ENCODE assay signal across 8 mouse cellular contexts in genomic region chr4:109394314-109395074, GRCm38 (mm10). TPM values are rescaled to one million over a fixed set of nuclear protein-coding genes. Genes with fewer than 3 reads are reported as not detected.
DNase-seq lines count a peak whose midpoint lies in the region; ATAC-seq and TF ChIP-seq lines count a peak whose summit lies in the region.

No protein-coding gene starts in this region.

- no peaks in the 10 kb centered on the region for H3K27me3 ChIP-seq in liver, embryonic 11.5 days (replicated peaks; ENCODE audit: control insufficient read depth, insufficient read depth, low read length)
- H3K27me3 ChIP-seq in intestine, postnatal 0 days (replicated peaks; ENCODE audit: control insufficient read depth, insufficient read depth, low read length) = no peaks in the 10 kb centered on the region
- no peaks in the 10 kb centered on the region for H3K27me3 ChIP-seq in neural tube, embryonic 13.5 days

- no peak for DNase-seq in liver, embryonic 11.5 days (ENCODE audit: low spot score)
- no peak for DNase-seq in liver
- no peak for DNase-seq in adrenal gland, postnatal 4 days (ENCODE audit: low spot score in 2 of 2)
- no peak for DNase-seq in gastrocnemius, adult 8-10 months (ENCODE audit: low spot score in 2 of 2)
- no peak for DNase-seq in testis, postnatal 14 days (ENCODE audit: low spot score)

- peak; percentile 34; the same call in 1 of the 2 replicates for ATAC-seq in liver, embryonic 11.5 days (replicated peaks; ENCODE audit: low FRiP score)
- ATAC-seq in erythroblast, adult 5-6 weeks (replicated peaks; ENCODE audit: low FRiP score, poor library complexity, severe bottlenecking) = peak; percentile 28
- ATAC-seq in intestine, postnatal 0 days = peak; percentile 19; the same call in 1 of the 2 replicates
- peak; percentile 54; the same call in 1 of the 2 replicates for ATAC-seq in neural tube, embryonic 13.5 days (ENCODE audit: low read depth)

- H3K9me3 ChIP-seq in liver, embryonic 11.5 days (ENCODE audit: control insufficient read depth, low read length) = no peaks in the 10 kb centered on the region
- no peaks in the 10 kb centered on the region for H3K9me3 ChIP-seq in intestine, postnatal 0 days (ENCODE audit: control insufficient read depth)
- H3K9me3 ChIP-seq in neural tube, embryonic 13.5 days = no peaks in the 10 kb centered on the region

- no peaks in the 10 kb centered on the region for H3K36me3 ChIP-seq in liver, embryonic 11.5 days (ENCODE audit: control insufficient read depth, insufficient read depth, low read length)
- no peaks in the 10 kb centered on the region for H3K36me3 ChIP-seq in intestine, postnatal 0 days (ENCODE audit: control insufficient read depth, insufficient read depth)
- 0 out of 2 replicates have a peak, but pooled peaks cover 3% of the 10 kb centered on the region for H3K36me3 ChIP-seq in neural tube, embryonic 13.5 days

- TF ChIP-seq CTCF in intestine, postnatal 0 days (IDR thresholded peaks at IDR 0.05; ENCODE audit: low read depth) = no peak

- WGBS in liver, embryonic 11.5 days = 29% methylated on average over 13 of the region's 13 CpGs
- WGBS in intestine, postnatal 0 days = 29% methylated on average over 13 of the region's 13 CpGs
- WGBS in neural tube, embryonic 13.5 days = 30% methylated on average over 13 of the region's 13 CpGs

- H3K27ac ChIP-seq in liver, embryonic 11.5 days (ENCODE audit: low read depth, low read length) = no peak overlapping the region
- H3K27ac ChIP-seq in intestine, postnatal 0 days (ENCODE audit: low read depth, low read length) = no peak overlapping the region
- H3K27ac ChIP-seq in neural tube, embryonic 13.5 days (replicated peaks) = no peak overlapping the region

- no peak overlapping the region for H3K4me3 ChIP-seq in liver, embryonic 11.5 days (ENCODE audit: low read depth, low read length)
- peak overlapping the region; percentile 18 for H3K4me3 ChIP-seq in intestine, postnatal 0 days (ENCODE audit: low read depth, low read length)
- H3K4me3 ChIP-seq in neural tube, embryonic 13.5 days = no peak overlapping the region

- H3K4me2 ChIP-seq in liver, embryonic 11.5 days = peak overlapping the region; percentile 42
- peak overlapping the region; percentile 61 for H3K4me2 ChIP-seq in intestine, postnatal 0 days (replicated peaks; ENCODE audit: low read depth)
- H3K4me2 ChIP-seq in neural tube, embryonic 13.5 days = peak overlapping the region; percentile 35

- H3K9ac ChIP-seq in liver, embryonic 11.5 days (ENCODE audit: low read depth, low read length) = no peak overlapping the region
- H3K9ac ChIP-seq in intestine, postnatal 0 days (ENCODE audit: low read depth, low read length) = no peak overlapping the region
- 0 out of 2 replicates have a peak overlapping the region, but pooled peaks have one; percentile 43 for H3K9ac ChIP-seq in neural tube, embryonic 13.5 days

- peaks cover 15% of the 10 kb centered on the region for H3K4me1 ChIP-seq in liver, embryonic 11.5 days (replicated peaks; ENCODE audit: control insufficient read depth, insufficient read depth, low read length)
- H3K4me1 ChIP-seq in intestine, postnatal 0 days (replicated peaks; ENCODE audit: control insufficient read depth, insufficient read depth, low read length) = no peaks in the 10 kb centered on the region
- H3K4me1 ChIP-seq in neural tube, embryonic 13.5 days (replicated peaks) = peaks cover 6% of the 10 kb centered on the region; the same call in 1 of the 2 replicates

RNA-seq across cellular contexts. Expression of gene Ttc39a, which starts 11.9 kb away (rescaled TPM):
- 10.9 and 12.0 TPM in 2 replicates for polyA plus RNA-seq in liver, embryonic 11.5 days (2014; fragmentation: Nextera tagmentation; extraction: Ambion mirVana)
- total RNA-seq in erythroblast, adult 5-6 weeks (2015; ENCODE audit: low replicate concordance) = 10.8 and 15.0 TPM in 2 replicates
- 16.7 and 17.4 TPM in 2 replicates for total RNA-seq in erythroblast, adult 5-6 weeks (2017; ENCODE audit: low replicate concordance)
- polyA plus RNA-seq in intestine, postnatal 0 days (2015; fragmentation: Nextera tagmentation; extraction: Ambion mirVana) = 6.3 and 7.5 TPM in 2 replicates
- polyA plus RNA-seq in neural tube, embryonic 13.5 days (2015; fragmentation: Nextera tagmentation; extraction: Ambion mirVana) = 0.74 and 1.4 TPM in 2 replicates
- total RNA-seq in adrenal gland, postnatal 4 days (2021) = 10 to 100 TPM; 10.9 to 11.0 TPM
- under 1 TPM in 2 of 4 experiments, not detected in 2; 0.11 to 0.16 TPM for total RNA-seq in gastrocnemius, adult 8-10 months (2022)

Comparison
In these comparisons a context has a peak if more than half of its experiments do, and no peak if none do; other contexts are left out.
1. RNA of gene Ttc39a, which starts 11.9 kb away (total RNA-seq): 10.8 to 17.4 TPM in erythroblast, adult 5-6 weeks and 10.9 to 11.0 TPM in adrenal gland, postnatal 4 days; 0.11 to 0.16 TPM in gastrocnemius, adult 8-10 months; every median in the first group is over 10 times any median in the second.
2. Peak in every context shown above with its lines, with median percentiles within 50 percentile points of each other: ATAC-seq and H3K4me2 ChIP-seq.